Mouse (Mus musculus): Measurements from ENCODE around the gene Hist1h1d. TPM values are rescaled to one million over a fixed set of nuclear protein-coding genes. Genes with fewer than 3 reads are reported as not detected.
"Not testable (repeated sequence)": the region's sequence is repeated elsewhere in the genome, so short reads cannot be mapped to it uniquely, and the experiment has no call there.

Gene Hist1h1d
- polyA plus RNA-seq, 1 experiment from 2014 or later, result 0.52 TPM

GRCm38 (mm10) chr13:23530181-23530900 lies 22.7 kb upstream of the Hist1h1d start:
- WGBS, result under 1% methylated on average over 20 of the region's 20 CpGs

GRCm38 (mm10) chr13:23530901-23531875 lies 21.9 kb upstream of the Hist1h1d start, which contains the start of gene Hist1h4h:
Hist1h4h (plus strand) TSS chr13:23531050.
- ATAC-seq (ENCODE audit: insufficient number of reproducible peaks, insufficient read depth, low FRiP score, low TSS enrichment, low read depth), result peak; percentile 82
- no peaks in the 10 kb centered on the region for H3K9me3 ChIP-seq
- peak within 1 kb of the TSS; percentile 84 for H3K9ac ChIP-seq
- H3K4me3 ChIP-seq, result peak within 1 kb of the TSS; percentile 54
- under 1% methylated on average over 60 of the region's 70 CpGs for WGBS
- no peaks in the 10 kb centered on the region for H3K27me3 ChIP-seq
- H3K27ac ChIP-seq, result peak within 1 kb of the TSS; percentile 97
- H3K36me3 ChIP-seq, result no peaks in the 10 kb centered on the region
- H3K4me2 ChIP-seq, result peak within 1 kb of the TSS; percentile 66
- H3K4me1 ChIP-seq, result peaks cover 25% of the 10 kb centered on the region

More at GRCm38 (mm10) chr13:23530181-23530900, 22.7 kb upstream of the Hist1h1d start:
- Histone ChIP-seq H3K9ac (peak overlapping the region; percentile 84), H3K27me3 (no peaks in the 10 kb centered on the region), H3K4me2 (peak overlapping the region; percentile 66), H3K4me1 (peaks cover 24% of the 10 kb centered on the region), H3K36me3 (no peaks in the 10 kb centered on the region), H3K4me3 (peak overlapping the region; percentile 54), H3K27ac (peak overlapping the region; percentile 97), H3K9me3 (no peaks in the 10 kb centered on the region)
- ATAC-seq (ENCODE audit: insufficient number of reproducible peaks, insufficient read depth, low FRiP score, low TSS enrichment, low read depth), result no peak

GRCm38 (mm10) chr13:23532262-23533075 lies 20.6 kb upstream of the Hist1h1d start:
- ATAC-seq (ENCODE audit: insufficient number of reproducible peaks, insufficient read depth, low FRiP score, low TSS enrichment, low read depth), result no peak
- H3K4me3 ChIP-seq, result peak overlapping the region; percentile 54
- H3K9me3 ChIP-seq, result no peaks in the 10 kb centered on the region
- H3K27me3 ChIP-seq, result no peaks in the 10 kb centered on the region
- H3K4me2 ChIP-seq, result peak overlapping the region; percentile 66
- WGBS, result 19% methylated on average over 9 of the region's 9 CpGs
- no peaks in the 10 kb centered on the region for H3K36me3 ChIP-seq
- peak overlapping the region; percentile 84 for H3K9ac ChIP-seq
- peak overlapping the region; percentile 97 for H3K27ac ChIP-seq
- peaks cover 37% of the 10 kb centered on the region for H3K4me1 ChIP-seq

- H3K9me3 ChIP-seq, H3K36me3 ChIP-seq, H3K27me3 ChIP-seq: not testable (repeated sequence)
- peak; percentile 43 for ATAC-seq (ENCODE audit: insufficient number of reproducible peaks, insufficient read depth, low FRiP score, low TSS enrichment, low read depth)
- peak within 1 kb of the TSS; percentile 84 for H3K9ac ChIP-seq
- under 1% methylated on average over 28 of the region's 53 CpGs for WGBS
- peak within 1 kb of the TSS; percentile 66 for H3K4me2 ChIP-seq
- peak within 1 kb of the TSS; percentile 97 for H3K27ac ChIP-seq
- peaks cover 36% of the 10 kb centered on the region for H3K4me1 ChIP-seq
- H3K4me3 ChIP-seq, result peak within 1 kb of the TSS; percentile 54
These were observed 19.3 kb upstream of the Hist1h1d start, which contains the start of gene Hist1h2af for GRCm38 (mm10) chr13:23533560-23534367. Hist1h2af (plus strand) TSS chr13:23533906.

GRCm38 (mm10) chr13:23534368-23535131 lies 18.5 kb upstream of the Hist1h1d start:
- no peak for ATAC-seq (ENCODE audit: insufficient number of reproducible peaks, insufficient read depth, low FRiP score, low TSS enrichment, low read depth)
- WGBS, result under 1% methylated on average over 15 of the region's 15 CpGs
- Histone ChIP-seq H3K4me1 (peaks cover 32% of the 10 kb centered on the region), H3K9me3 (no peaks in the 10 kb centered on the region), H3K9ac (peak overlapping the region; percentile 75), H3K4me3 (peak overlapping the region; percentile 54), H3K27me3 (no peaks in the 10 kb centered on the region), H3K4me2 (peak overlapping the region; percentile 66), H3K36me3 (no peaks in the 10 kb centered on the region), H3K27ac (peak overlapping the region; percentile 97)

GRCm38 (mm10) chr13:23535137-23536075 lies 17.7 kb upstream of the Hist1h1d start, which contains the start of gene Hist1h3g:
Hist1h3g (plus strand) TSS chr13:23535422.
- Histone ChIP-seq H3K9ac (peak within 1 kb of the TSS; percentile 75), H3K4me3 (peak within 1 kb of the TSS; percentile 54), H3K4me2 (peak within 1 kb of the TSS; percentile 66), H3K4me1 (peaks cover 32% of the 10 kb centered on the region), H3K27ac (peak within 1 kb of the TSS; percentile 97)
- H3K9me3 ChIP-seq, H3K36me3 ChIP-seq, H3K27me3 ChIP-seq: not testable (repeated sequence)
- under 1% methylated on average over 34 of the region's 62 CpGs for WGBS
- ATAC-seq (ENCODE audit: insufficient number of reproducible peaks, insufficient read depth, low FRiP score, low TSS enrichment, low read depth), result peak; percentile 90

- no peak for ATAC-seq (ENCODE audit: insufficient number of reproducible peaks, insufficient read depth, low FRiP score, low TSS enrichment, low read depth)
- peak overlapping the region; percentile 66 for H3K9ac ChIP-seq
- peak overlapping the region; percentile 97 for H3K27ac ChIP-seq
- peak overlapping the region; percentile 66 for H3K4me2 ChIP-seq
- H3K27me3 ChIP-seq, result no peaks in the 10 kb centered on the region
- peak overlapping the region; percentile 54 for H3K4me3 ChIP-seq
- WGBS, result 16% methylated on average over 7 of the region's 7 CpGs
- no peaks in the 10 kb centered on the region for H3K9me3 ChIP-seq
- no peaks in the 10 kb centered on the region for H3K36me3 ChIP-seq
- H3K4me1 ChIP-seq, result peaks cover 32% of the 10 kb centered on the region
These were observed 16.8 kb upstream of the Hist1h1d start for GRCm38 (mm10) chr13:23536076-23536822.

- Histone ChIP-seq H3K4me1 (peaks cover 30% of the 10 kb centered on the region), H3K27me3 (no peaks in the 10 kb centered on the region), H3K36me3 (no peaks in the 10 kb centered on the region), H3K4me3 (peak overlapping the region; percentile 54), H3K4me2 (peak overlapping the region; percentile 66), H3K9ac (peak overlapping the region; percentile 54; the same call in 1 of the 2 replicates), H3K9me3 (no peaks in the 10 kb centered on the region), H3K27ac (peak overlapping the region; percentile 60)
- WGBS, result 74% methylated on average over 3 of the region's 3 CpGs
- no peak for ATAC-seq (ENCODE audit: insufficient number of reproducible peaks, insufficient read depth, low FRiP score, low TSS enrichment, low read depth)
These were observed 15.9 kb upstream of the Hist1h1d start for GRCm38 (mm10) chr13:23537006-23537710.
